Mouse (Mus musculus): Measurements from ENCODE around the gene Gmfb. TPM values are rescaled to one million over a fixed set of nuclear protein-coding genes. Genes with fewer than 3 reads are reported as not detected.

The Gmfb gene
- polyA plus RNA-seq, 1 experiment from 2014 or later, result 101 TPM

- WGBS, result 77% methylated on average over 4 of the region's 4 CpGs
- peaks cover 25% of the 10 kb centered on the region for H3K4me1 ChIP-seq
- no peak overlapping the region for H3K4me3 ChIP-seq
- H3K27me3 ChIP-seq (replicated peaks; ENCODE audit: low read depth, poor library complexity, severe bottlenecking), result no peaks in the 10 kb centered on the region
- no peaks in the 10 kb centered on the region for H3K9me3 ChIP-seq
- DNase-seq (ENCODE audit: low spot score), result peak; percentile 24
- H3K27ac ChIP-seq (replicated peaks), result peak overlapping the region; percentile 19; the same call in 1 of the 2 replicates
- peaks cover 3% of the 10 kb centered on the region for H3K36me3 ChIP-seq (replicated peaks)
These were observed 31.7 kb downstream of the Gmfb start for GRCm38 (mm10) chr14:46790303-46790702.

GRCm38 (mm10) chr14:46788505-46788901 is 33.5 kb downstream of the Gmfb start:
- Histone ChIP-seq H3K27ac (replicated peaks) (peak overlapping the region; percentile 99), H3K27me3 (replicated peaks; ENCODE audit: low read depth, poor library complexity, severe bottlenecking) (no peaks in the 10 kb centered on the region), H3K36me3 (replicated peaks) (peaks cover 21% of the 10 kb centered on the region), H3K9me3 (no peaks in the 10 kb centered on the region), H3K4me1 (peaks cover 26% of the 10 kb centered on the region), H3K4me3 (peak overlapping the region; percentile 94)
- WGBS, result 24% methylated on average over 8 of the region's 8 CpGs
- peak; percentile 22 for DNase-seq (ENCODE audit: low spot score)

GRCm38 (mm10) chr14:46787787-46788504 is 34.1 kb downstream of the Gmfb start, which contains the start of gene Cnih1:
Cnih1 (minus strand) TSS chr14:46788411.
- under 1% methylated on average over 86 of the region's 86 CpGs for WGBS

GRCm38 (mm10) chr14:46787454-46787786 is 34.6 kb downstream of the Gmfb start:
- Histone ChIP-seq H3K9me3 (no peaks in the 10 kb centered on the region), H3K4me3 (peak overlapping the region; percentile 94), H3K4me1 (peaks cover 26% of the 10 kb centered on the region), H3K27me3 (replicated peaks; ENCODE audit: low read depth, poor library complexity, severe bottlenecking) (no peaks in the 10 kb centered on the region), H3K36me3 (replicated peaks) (peaks cover 30% of the 10 kb centered on the region), H3K27ac (replicated peaks) (peak overlapping the region; percentile 99)
- DNase-seq (ENCODE audit: low spot score), result no peak
- under 1% methylated on average over 11 of the region's 11 CpGs for WGBS

More at GRCm38 (mm10) chr14:46787787-46788504, 34.1 kb downstream of the Gmfb start, which contains the start of gene Cnih1:
- Histone ChIP-seq H3K9me3 (no peaks in the 10 kb centered on the region), H3K4me3 (peak within 1 kb of the TSS; percentile 94), H3K4me1 (peaks cover 26% of the 10 kb centered on the region), H3K27ac (replicated peaks) (peak within 1 kb of the TSS; percentile 99), H3K27me3 (replicated peaks; ENCODE audit: low read depth, poor library complexity, severe bottlenecking) (no peaks in the 10 kb centered on the region), H3K36me3 (replicated peaks) (peaks cover 25% of the 10 kb centered on the region)
- DNase-seq (ENCODE audit: low spot score), result peak; percentile 94

GRCm38 (mm10) chr14:46785247-46785646 is 36.8 kb downstream of the Gmfb start:
- Histone ChIP-seq H3K4me1 (peaks cover 26% of the 10 kb centered on the region), H3K4me3 (no peak overlapping the region), H3K9me3 (peaks cover under 1% of the 10 kb centered on the region; the same call in 1 of the 2 replicates), H3K36me3 (replicated peaks) (peaks cover 52% of the 10 kb centered on the region), H3K27ac (replicated peaks) (no peak overlapping the region), H3K27me3 (replicated peaks; ENCODE audit: low read depth, poor library complexity, severe bottlenecking) (no peaks in the 10 kb centered on the region)
- WGBS, result 90% methylated on average over 5 of the region's 5 CpGs
- DNase-seq (ENCODE audit: low spot score), result no peak

GRCm38 (mm10) chr14:46783327-46783926 is 38.6 kb downstream of the Gmfb start:
- Histone ChIP-seq H3K4me1 (peaks cover 16% of the 10 kb centered on the region), H3K4me3 (no peak overlapping the region), H3K27ac (replicated peaks) (no peak overlapping the region), H3K27me3 (replicated peaks; ENCODE audit: low read depth, poor library complexity, severe bottlenecking) (no peaks in the 10 kb centered on the region), H3K36me3 (replicated peaks) (peaks cover 70% of the 10 kb centered on the region), H3K9me3 (peaks cover 17% of the 10 kb centered on the region)
- no peak for DNase-seq (ENCODE audit: low spot score)
- 93% methylated on average over 10 of the region's 10 CpGs for WGBS

- Histone ChIP-seq H3K9me3 (peaks cover 19% of the 10 kb centered on the region), H3K36me3 (replicated peaks) (peaks cover 81% of the 10 kb centered on the region), H3K4me3 (no peak overlapping the region), H3K4me1 (peaks cover 15% of the 10 kb centered on the region), H3K27ac (replicated peaks) (no peak overlapping the region), H3K27me3 (replicated peaks; ENCODE audit: low read depth, poor library complexity, severe bottlenecking) (no peaks in the 10 kb centered on the region)
- no peak for DNase-seq (ENCODE audit: low spot score)
- WGBS, result 92% methylated on average over 8 of the region's 8 CpGs
These were observed 39.7 kb downstream of the Gmfb start for GRCm38 (mm10) chr14:46782187-46782828.

- no peaks in the 10 kb centered on the region for H3K27me3 ChIP-seq (replicated peaks; ENCODE audit: low read depth, poor library complexity, severe bottlenecking)
- peaks cover 93% of the 10 kb centered on the region for H3K36me3 ChIP-seq (replicated peaks)
- 96% methylated on average over 7 of the region's 7 CpGs for WGBS
- H3K27ac ChIP-seq (replicated peaks), result no peak overlapping the region
- no peak overlapping the region for H3K4me3 ChIP-seq
- peaks cover 19% of the 10 kb centered on the region for H3K9me3 ChIP-seq
- H3K4me1 ChIP-seq, result peaks cover 5% of the 10 kb centered on the region
- no peak for DNase-seq (ENCODE audit: low spot score)
These were observed 41.0 kb downstream of the Gmfb start for GRCm38 (mm10) chr14:46781086-46781485.

- H3K4me1 ChIP-seq, result no peaks in the 10 kb centered on the region
- H3K9me3 ChIP-seq, result peaks cover 19% of the 10 kb centered on the region
- no peak overlapping the region for H3K4me3 ChIP-seq
- no peak overlapping the region for H3K27ac ChIP-seq (replicated peaks)
- no peak for DNase-seq (ENCODE audit: low spot score)
- 91% methylated on average over 7 of the region's 7 CpGs for WGBS
- H3K27me3 ChIP-seq (replicated peaks; ENCODE audit: low read depth, poor library complexity, severe bottlenecking), result no peaks in the 10 kb centered on the region
- peaks cover 100% of the 10 kb centered on the region for H3K36me3 ChIP-seq (replicated peaks)
These were observed 42.8 kb downstream of the Gmfb start for GRCm38 (mm10) chr14:46779217-46779616.

GRCm38 (mm10) chr14:46778756-46779155 is 43.3 kb downstream of the Gmfb start:
- Histone ChIP-seq H3K4me1 (no peaks in the 10 kb centered on the region), H3K27ac (replicated peaks) (no peak overlapping the region), H3K36me3 (replicated peaks) (peaks cover 100% of the 10 kb centered on the region), H3K4me3 (no peak overlapping the region), H3K9me3 (peaks cover 19% of the 10 kb centered on the region), H3K27me3 (replicated peaks; ENCODE audit: low read depth, poor library complexity, severe bottlenecking) (no peaks in the 10 kb centered on the region)
- WGBS, result 97% methylated on average over 9 of the region's 9 CpGs
- DNase-seq (ENCODE audit: low spot score), result no peak

- Histone ChIP-seq H3K4me3 (no peak overlapping the region), H3K4me1 (no peaks in the 10 kb centered on the region), H3K27me3 (replicated peaks; ENCODE audit: low read depth, poor library complexity, severe bottlenecking) (no peaks in the 10 kb centered on the region), H3K9me3 (no peaks in the 10 kb centered on the region), H3K27ac (replicated peaks) (no peak overlapping the region), H3K36me3 (replicated peaks) (peaks cover 82% of the 10 kb centered on the region)
- 91% methylated on average over 6 of the region's 6 CpGs for WGBS
- DNase-seq (ENCODE audit: low spot score), result no peak
These were observed 52.0 kb downstream of the Gmfb start for GRCm38 (mm10) chr14:46770036-46770435.

GRCm38 (mm10) chr14:46767116-46767515 is 54.9 kb downstream of the Gmfb start:
- Histone ChIP-seq H3K9me3 (no peaks in the 10 kb centered on the region), H3K4me1 (no peaks in the 10 kb centered on the region), H3K27ac (replicated peaks) (no peak overlapping the region), H3K27me3 (replicated peaks; ENCODE audit: low read depth, poor library complexity, severe bottlenecking) (no peaks in the 10 kb centered on the region), H3K36me3 (replicated peaks) (peaks cover 67% of the 10 kb centered on the region), H3K4me3 (no peak overlapping the region)
- no peak for DNase-seq (ENCODE audit: low spot score)
- 89% methylated on average over 12 of the region's 12 CpGs for WGBS
